Mouse (Mus musculus) ES-E14 (cell line): ENCODE measurements at regions not wholly inside any gene's neighbourhood (a gene's known extent, or its start where the extent isn't known, plus 50 kb on each side); places are given as distances from the start of the nearest gene placed in this dataset.
A peak's percentile ranks its signal among the peaks of the same experiment; 100 is the strongest.

Source experiments
- DNase-seq: peaks from one replicate; pipeline ENCODE4 v3.0.0-alpha.2; 2013; ENCODE audit warnings: low read depth, low spot score
- H3K27ac ChIP-seq: 2 replicates; pipeline ENCODE4 v1.5.1; 2012; ENCODE audit warnings: low read depth, mild to moderate bottlenecking, low read length, moderate library complexity, mixed read lengths; ENCODE audit not compliant: poor library complexity, insufficient read depth, severe bottlenecking
- H3K36me3 ChIP-seq: 2 replicates; pipeline ENCODE4 v1.6.1; 2012; ENCODE audit warnings: mild to moderate bottlenecking, low read length, moderate library complexity, mixed read lengths; ENCODE audit not compliant: control insufficient read depth, poor library complexity, insufficient read depth, severe bottlenecking
- H3K4me1 ChIP-seq, 2 experiments: fragments of 150-350 bp in 1 of 2; sonication (generic) in 1 of 2; 2 replicates each; pipeline ENCODE4 v1.6.1; 2012; ENCODE audit warnings: low read length in 2 of 2, mild to moderate bottlenecking in 1 of 2, mixed read lengths in 1 of 2; ENCODE audit not compliant: control insufficient read depth in 2 of 2, insufficient read depth in 2 of 2, poor library complexity in 1 of 2
- H3K4me3 ChIP-seq, 2 experiments: fragments of 150-350 bp in 1 of 2; sonication (generic) in 1 of 2; 2 replicates each; pipeline ENCODE4 v1.5.1; 2012; ENCODE audit warnings: low read length in 2 of 2, low read depth in 1 of 2, mild to moderate bottlenecking in 1 of 2, mixed read lengths in 1 of 2; ENCODE audit not compliant: insufficient read depth in 1 of 2, poor library complexity in 1 of 2, severe bottlenecking in 1 of 2
- H3K9ac ChIP-seq: 2 replicates; pipeline ENCODE4 v1.6.1; 2012; ENCODE audit warnings: low read depth, mild to moderate bottlenecking, low read length, mixed read lengths; ENCODE audit not compliant: poor library complexity, insufficient read depth, severe bottlenecking
- H3K9me3 ChIP-seq: fragments of 150-350 bp; sonication (generic); 2 replicates; pipeline ENCODE4 v1.6.1; 2012; ENCODE audit warnings: low read depth, mild to moderate bottlenecking, low read length; ENCODE audit not compliant: control insufficient read depth, insufficient read depth
- CHD2 ChIP-seq: IDR thresholded peaks from 2 replicates; pipeline ENCODE4 v1.6.1; 2014; ENCODE audit warnings: mild to moderate bottlenecking, low read depth, low read length, inconsistent platforms
- HCFC1 ChIP-seq: IDR thresholded peaks from 2 replicates; pipeline ENCODE4 v1.6.1; 2012; ENCODE audit warnings: low read length, inconsistent platforms, borderline replicate concordance; ENCODE audit not compliant: insufficient read depth
- MAFK ChIP-seq: IDR thresholded peaks from 2 replicates; pipeline ENCODE4 v1.6.1; 2014; ENCODE audit warnings: mild to moderate bottlenecking, low read depth, low read length, inconsistent platforms; ENCODE audit not compliant: insufficient read depth
- ZC3H11A ChIP-seq: IDR thresholded peaks from 2 replicates; pipeline ENCODE4 v1.6.1; 2012; ENCODE audit warnings: low read depth, mild to moderate bottlenecking, inconsistent platforms, low read length, borderline replicate concordance
- ZNF384 ChIP-seq: IDR thresholded peaks from 2 replicates; pipeline ENCODE4 v1.6.1; 2012; ENCODE audit warnings: low read depth, low read length, inconsistent platforms
- in situ Hi-C, 2 experiments: fragments of 600-800 bp; cut with MboI; formaldehyde crosslinking; loops; one replicate each; pipeline ENCODE4 v1.15.1; 2025; ENCODE audit warnings: low sequenced_read_pairs in 2 of 2, inconsistent platforms in 1 of 2; ENCODE audit not compliant: unreplicated experiment in 2 of 2

GRCm38 (mm10) chr4:87379516-87380173, 149.4 kb upstream of the Slc24a2 start:
- TF ChIP-seq ZC3H11A (no peak), HCFC1 (no peak), CHD2 (no peak), MAFK (no peak), ZNF384 (no peak)
- in situ Hi-C loops, result no loop called here
- H3K4me3 ChIP-seq, result no peak overlapping the region
- no peak overlapping the region for H3K27ac ChIP-seq
- DNase-seq, result no peak
- H3K36me3 ChIP-seq, result no peaks in the 10 kb centered on the region
- H3K9ac ChIP-seq, result no peak overlapping the region
- no peaks in the 10 kb centered on the region for H3K9me3 ChIP-seq
- H3K4me1 ChIP-seq, result no peaks in the 10 kb centered on the region

DNA sequence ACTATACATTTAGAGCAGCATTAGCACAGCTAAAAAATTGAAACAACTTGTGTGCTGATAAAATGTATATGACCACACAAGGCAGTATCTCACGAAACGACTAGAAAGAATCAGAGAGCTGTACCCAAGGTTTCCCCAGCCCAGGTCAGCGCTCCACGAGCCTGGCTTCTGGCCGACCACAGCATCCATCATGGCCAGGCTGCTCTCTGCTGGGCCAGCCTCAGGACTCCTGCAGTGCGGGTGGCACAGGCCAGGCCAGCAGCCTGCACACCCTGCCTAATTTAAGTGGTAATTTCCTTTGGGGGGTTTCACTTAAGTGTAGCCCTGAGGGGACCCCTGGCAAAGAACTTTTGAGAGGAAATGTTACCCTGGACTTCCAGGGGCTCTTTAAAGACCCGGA, 141.7 kb upstream of the Slc24a2 start:
- no peak overlapping the region for H3K27ac ChIP-seq

DNA sequence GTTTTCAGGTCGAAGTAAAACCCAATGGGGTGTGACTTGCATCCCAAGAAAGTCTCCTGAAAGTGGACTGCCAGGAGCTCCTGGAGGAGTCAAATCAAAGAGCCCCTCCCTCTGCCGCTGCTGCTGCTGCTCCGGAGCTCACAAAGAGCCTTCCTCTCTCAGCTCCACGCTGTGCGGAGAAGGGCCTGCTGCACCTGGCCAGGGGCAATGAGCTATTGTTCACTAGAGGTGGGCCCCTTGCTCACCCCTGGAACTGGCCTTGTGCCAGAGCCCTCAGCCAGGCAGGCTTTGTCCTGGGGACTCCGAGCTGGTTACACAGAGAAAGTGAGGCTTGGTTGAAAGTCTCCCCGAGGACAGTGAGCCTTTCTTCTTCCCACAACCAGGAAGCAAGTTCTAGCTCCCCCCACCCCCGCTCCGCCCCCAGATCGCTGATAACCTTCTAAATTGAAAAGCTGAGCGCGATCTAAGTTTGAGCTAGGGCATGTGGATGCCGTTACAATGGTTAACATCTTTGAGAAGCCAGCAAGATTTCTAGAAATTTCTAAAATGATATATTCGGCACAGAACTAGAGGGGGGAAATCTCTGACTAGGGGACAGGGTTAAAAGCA, 139.5 kb upstream of the Slc24a2 start:
- in situ Hi-C loops, result loop anchor here in 1 of 2 experiments (10.0 to 25.0 kb wide), 2 partner anchors 655 to 968 kb away; no protein-coding TSS in a partner anchor
- Histone ChIP-seq H3K4me1 (peaks cover 0 to 4% of the 10 kb centered on the region in 2 experiments; a peak in 1 of 4 replicates), H3K4me3 (no peak overlapping the region), H3K27ac (no peak overlapping the region), H3K9me3 (no peaks in the 10 kb centered on the region), H3K9ac (no peak overlapping the region), H3K36me3 (no peaks in the 10 kb centered on the region)
- DNase-seq, result no peak
- TF ChIP-seq ZNF384, result no peak
- TF ChIP-seq MAFK, result no peak
- TF ChIP-seq CHD2, result no peak
- TF ChIP-seq HCFC1, result no peak
- no peak for TF ChIP-seq ZC3H11A

More for the DNA sequence above, 141.7 kb upstream of the Slc24a2 start:
- no peaks in the 10 kb centered on the region for H3K36me3 ChIP-seq
- no peak for DNase-seq
- no peak overlapping the region for H3K4me3 ChIP-seq
- H3K9me3 ChIP-seq, result no peaks in the 10 kb centered on the region
- in situ Hi-C loops, result loop anchor here in 1 of 2 experiments (25.0 kb wide), 1 partner anchor 965 kb away; no protein-coding TSS in a partner anchor
- no peak overlapping the region for H3K9ac ChIP-seq
- peaks cover 0 to 4% of the 10 kb centered on the region in 2 experiments; a peak in 1 of 4 replicates for H3K4me1 ChIP-seq
- TF ChIP-seq MAFK (no peak), CHD2 (no peak), ZNF384 (no peak), ZC3H11A (no peak)

DNA sequence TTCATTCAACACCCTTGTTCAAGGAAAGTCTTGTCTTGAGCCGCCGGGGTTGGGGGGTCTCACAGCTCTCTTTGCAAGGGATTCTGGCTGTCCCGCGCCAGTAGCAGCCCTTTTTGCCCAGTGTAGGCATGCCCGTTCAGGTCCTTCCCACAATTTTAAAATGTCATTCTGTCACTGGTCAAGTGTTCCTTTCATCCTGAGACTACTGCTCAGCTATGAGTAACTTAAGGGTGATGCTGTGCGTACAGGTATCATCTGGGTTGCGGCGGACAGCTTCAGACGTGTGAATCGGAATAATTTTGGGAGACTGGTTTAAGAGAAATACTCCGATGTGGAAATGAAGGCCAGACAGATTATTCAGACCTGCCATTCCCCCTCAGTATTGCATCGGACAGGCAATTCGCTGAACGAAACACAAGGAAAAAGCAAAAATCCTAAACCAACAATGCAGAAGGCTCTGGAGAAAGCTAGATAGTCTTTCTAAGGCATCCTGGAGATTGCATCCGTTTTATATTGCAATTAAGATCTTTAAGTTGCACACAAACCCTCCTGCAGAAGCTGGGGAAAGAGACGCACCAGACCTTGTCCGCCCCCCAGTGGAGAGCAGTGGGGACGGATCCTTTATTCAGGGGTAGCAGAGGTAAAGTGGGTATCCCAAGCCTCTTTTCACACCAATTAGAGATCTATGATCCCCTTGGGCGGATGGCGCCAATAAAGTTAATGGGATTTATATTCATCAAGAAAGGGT, 138.3 kb upstream of the Slc24a2 start:
- in situ Hi-C loops, result loop anchor here in 1 of 2 experiments (10.0 to 25.0 kb wide), 2 partner anchors 656 to 969 kb away; no protein-coding TSS in a partner anchor
- no peak overlapping the region for H3K27ac ChIP-seq

More for the DNA sequence above, 138.3 kb upstream of the Slc24a2 start:
- Histone ChIP-seq H3K9ac (no peak overlapping the region), H3K4me3 (peak overlapping the region; percentile 0 to 49; a peak in 3 of 4 replicates), H3K9me3 (no peaks in the 10 kb centered on the region), H3K4me1 (peaks cover 0 to 4% of the 10 kb centered on the region in 2 experiments; a peak in 1 of 4 replicates), H3K36me3 (no peaks in the 10 kb centered on the region)
- TF ChIP-seq HCFC1, result no peak
- TF ChIP-seq MAFK, result no peak
- TF ChIP-seq CHD2, result no peak
- TF ChIP-seq ZC3H11A, result no peak
- TF ChIP-seq ZNF384, result no peak
- no peak for DNase-seq
